Mouse (Mus musculus): ENCODE measurements around the gene BC048562.

DNA sequence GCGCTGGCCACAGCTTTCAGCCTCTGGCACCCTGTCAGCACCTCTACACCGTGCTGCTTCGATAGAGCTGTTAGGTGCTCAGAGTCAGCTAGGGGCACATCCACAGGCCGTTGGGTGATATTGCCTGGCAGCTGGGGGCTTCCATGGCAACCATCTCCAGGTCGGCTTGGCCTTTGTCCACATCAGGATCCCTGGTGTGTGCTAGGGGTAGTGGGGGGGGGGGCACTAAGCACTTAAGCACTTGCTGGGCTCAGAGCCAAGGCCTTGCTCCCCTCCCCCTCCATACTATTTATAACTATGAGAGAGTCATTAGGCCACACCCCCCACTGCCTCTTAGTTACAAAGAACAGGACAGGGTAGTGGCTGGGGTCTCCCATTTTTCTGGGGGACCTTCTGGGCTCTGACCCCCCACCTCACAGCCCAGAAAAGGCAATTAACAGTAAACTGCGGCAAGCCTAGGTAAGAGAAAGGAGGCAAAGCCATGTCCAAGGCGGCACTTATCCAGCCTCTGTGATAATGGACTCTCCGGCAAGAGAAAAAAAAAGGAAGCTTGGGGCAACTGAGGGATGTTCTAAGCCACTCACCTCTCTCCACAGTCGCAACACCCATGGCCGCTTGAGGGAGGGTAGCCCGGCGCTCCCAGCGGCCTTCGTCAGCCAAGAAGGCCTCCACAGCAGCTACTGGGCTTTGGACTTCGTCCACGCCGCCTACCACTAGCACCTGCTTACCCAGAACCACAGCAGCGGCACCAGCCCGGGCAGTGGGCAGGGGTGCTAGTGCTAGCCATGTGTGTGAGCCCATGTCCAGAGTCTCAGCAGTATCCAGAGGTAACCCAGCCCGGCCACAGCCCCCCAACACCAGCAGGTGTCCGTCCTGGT is 14.2 kb downstream of the BC048562 start:
- no peak for TF ChIP-seq CTCF (IDR thresholded peaks at IDR 0.05; ENCODE audit: low read depth, low read length)
- no peak for TF ChIP-seq POLR2A (IDR thresholded peaks at IDR 0.05; ENCODE audit: borderline replicate concordance, low read depth, low read length)

Measured in bone marrow macrophage, adult 2 months (primary cell).